Mouse (Mus musculus): ENCODE results near the gene Sh3d19.

Gene Sh3d19

DNA sequence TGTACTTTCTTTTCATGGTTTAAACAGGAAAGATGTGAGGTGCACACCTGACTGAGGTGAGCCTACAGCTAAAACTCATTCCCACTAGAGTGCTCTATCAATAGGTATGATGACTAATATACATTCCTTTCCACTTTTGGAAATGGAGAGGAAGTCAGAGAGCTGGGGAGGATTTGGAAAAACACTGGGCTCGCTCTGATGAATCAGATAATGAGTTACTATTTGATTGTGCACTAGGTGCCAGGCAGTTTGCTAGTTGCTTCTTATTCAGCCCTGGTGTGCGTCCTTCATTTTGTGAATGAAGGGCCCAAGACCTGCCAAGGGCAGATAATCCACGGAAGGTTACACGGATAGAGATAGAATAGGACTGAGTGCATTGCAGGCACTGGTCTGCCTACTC lies 9.1 kb downstream of the Sh3d19 start:
- no peak for DNase-seq (ENCODE audit: low read depth, low spot score)

DNA sequence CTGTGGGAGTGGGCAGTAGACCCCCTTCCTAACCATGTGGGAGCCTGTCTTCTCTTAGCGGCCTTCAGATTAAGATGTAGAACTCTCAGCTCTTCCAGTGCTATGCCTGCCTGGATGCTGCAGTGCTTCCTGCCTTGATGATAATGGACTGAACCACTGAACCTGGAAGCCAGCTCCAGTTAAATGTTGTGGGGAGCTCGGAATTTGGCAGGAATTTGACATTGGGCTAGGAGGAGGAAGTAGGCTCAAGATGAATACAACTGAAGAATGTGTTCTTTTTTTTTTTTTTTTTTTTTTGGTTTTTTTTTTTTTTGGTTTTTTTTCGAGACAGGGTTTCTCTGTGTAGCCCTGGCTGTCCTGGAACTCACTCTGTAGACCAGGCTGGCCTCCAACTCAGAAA lies 10.9 kb downstream of the Sh3d19 start:
- peak; percentile 82 for DNase-seq (ENCODE audit: low read depth, low spot score)

DNA sequence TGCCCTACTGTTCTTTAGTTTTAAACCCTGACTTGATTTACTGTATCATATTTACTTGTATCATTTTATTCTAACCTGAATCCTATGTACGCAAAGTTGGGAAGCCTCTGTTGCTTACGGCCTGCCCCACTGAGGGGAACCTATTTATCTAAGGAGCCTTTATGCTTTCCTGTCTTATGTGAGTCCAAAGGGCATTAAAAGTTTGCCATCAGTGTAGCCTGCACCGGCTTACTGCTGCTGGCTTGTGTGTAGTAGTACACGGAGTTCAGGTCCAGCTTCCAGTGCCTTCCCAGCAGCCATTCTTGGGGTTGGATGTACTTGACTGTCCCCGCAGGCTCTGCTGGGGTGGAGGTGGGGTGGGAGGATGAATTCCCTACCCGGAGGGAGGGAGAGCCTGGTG lies 13.6 kb downstream of the Sh3d19 start:
- no peak for DNase-seq (ENCODE audit: low read depth, low spot score)

DNA sequence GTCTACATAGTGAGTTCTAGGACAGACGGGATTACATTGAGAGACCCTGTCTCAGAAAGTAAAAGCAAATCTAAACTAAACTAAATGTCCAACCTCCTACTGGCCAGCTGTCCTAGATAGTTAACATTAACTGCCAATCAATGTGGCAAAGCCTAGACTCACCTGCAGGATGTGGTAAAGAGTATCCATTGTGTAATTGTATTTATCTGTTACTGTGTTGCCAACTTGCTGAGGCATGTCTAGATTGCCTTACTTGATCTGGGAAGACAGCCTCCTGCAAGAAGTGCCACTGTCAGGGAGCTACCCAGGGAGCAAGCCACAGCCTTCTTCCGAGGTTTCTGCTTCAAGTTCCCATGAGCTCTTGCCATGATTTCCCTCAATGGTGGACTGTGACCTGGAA lies 16.3 kb downstream of the Sh3d19 start:
- DNase-seq (ENCODE audit: low read depth, low spot score) = no peak

DNA sequence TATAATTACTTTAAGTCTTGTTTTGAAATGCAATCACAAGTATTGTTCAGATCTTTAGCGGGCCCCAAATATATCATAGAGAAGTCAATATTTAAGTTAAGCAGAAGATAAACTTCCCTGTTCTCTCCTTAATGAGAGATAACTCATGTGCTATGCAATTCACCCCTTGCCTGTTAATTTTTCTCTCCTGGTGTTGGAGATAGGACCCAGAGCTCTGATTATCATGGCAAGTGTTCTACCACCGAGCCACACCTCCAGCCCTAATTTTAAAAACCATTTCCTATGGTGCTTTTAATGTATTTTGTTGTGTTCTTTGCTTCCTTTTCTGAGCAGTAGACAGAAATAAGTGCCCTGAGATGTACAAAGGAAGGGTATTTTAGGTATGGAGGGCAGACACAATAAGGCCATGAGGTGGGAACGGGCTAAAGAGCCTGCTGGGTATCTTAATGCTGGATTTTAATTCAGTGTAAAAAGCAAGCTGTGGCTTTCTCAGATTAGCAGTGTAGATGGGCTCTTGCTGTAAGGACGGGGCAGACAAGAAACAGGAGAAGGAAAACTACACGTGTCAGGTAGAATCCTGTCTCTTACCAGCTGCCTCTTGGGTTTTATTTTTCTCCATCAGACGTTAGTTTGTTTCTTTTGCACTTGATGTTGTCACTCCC lies 20.4 kb downstream of the Sh3d19 start:
- no peak for DNase-seq (ENCODE audit: low read depth, low spot score)

DNA sequence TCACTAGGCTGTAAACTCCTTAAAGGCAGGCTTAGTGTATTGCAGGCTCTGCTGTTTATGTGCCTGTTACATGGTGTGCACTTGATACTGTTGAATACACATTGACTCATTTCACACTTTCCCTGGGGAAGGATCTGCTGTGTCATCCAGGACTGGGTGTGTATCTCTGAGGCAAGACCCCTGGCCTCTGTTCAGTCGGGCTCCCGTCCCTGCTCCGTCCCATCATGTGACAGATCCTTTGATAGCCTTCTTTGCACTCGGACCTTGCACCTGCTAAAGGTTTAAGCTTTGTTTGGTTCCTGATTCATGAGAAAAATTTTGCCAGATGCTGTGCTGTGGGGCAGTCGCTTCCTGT lies 20.9 kb downstream of the Sh3d19 start:
- peak; percentile 67 for DNase-seq (ENCODE audit: low read depth, low spot score)

DNA sequence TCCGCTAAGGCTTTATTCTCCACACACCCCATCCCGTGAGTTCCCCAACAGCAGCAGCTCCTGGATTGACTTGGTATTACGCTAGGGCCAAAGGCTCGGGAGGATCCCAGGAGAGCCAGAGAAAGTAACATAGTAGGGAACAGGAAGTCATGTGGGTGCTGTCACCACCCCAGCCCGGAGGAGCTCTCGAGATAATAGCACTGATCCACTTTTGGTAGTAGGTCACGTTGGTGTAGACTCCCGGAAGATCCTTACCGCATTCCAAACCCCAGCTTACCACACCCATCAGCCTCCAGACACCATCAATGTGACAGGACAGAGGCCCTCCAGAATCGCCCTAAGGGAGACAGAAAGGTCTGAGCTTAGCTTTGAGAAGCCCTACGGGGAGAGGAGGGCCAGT lies 22.8 kb downstream of the Sh3d19 start:
- DNase-seq (ENCODE audit: low read depth, low spot score) = peak; percentile 89

DNA sequence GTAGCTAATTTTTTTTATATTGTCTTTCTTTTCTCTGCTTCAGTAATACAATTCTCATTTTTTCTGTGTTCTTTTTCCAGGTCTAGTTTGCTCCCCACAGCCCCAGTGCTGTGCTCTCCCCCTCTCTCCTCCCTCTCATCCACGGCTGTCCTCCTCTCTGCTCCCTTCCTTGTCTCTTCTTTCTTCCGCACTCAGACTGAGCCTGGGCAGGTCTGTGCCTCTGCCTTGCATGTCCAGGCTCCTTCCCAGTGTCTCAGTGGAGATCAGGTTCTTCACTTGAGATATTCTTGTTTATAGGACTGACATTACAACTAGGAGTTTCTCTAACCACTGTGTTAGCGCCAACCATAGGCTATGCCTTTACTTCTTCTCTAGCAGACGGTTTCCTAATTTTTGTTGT lies 23.7 kb downstream of the Sh3d19 start:
- no peak for DNase-seq (ENCODE audit: low read depth, low spot score)

DNA sequence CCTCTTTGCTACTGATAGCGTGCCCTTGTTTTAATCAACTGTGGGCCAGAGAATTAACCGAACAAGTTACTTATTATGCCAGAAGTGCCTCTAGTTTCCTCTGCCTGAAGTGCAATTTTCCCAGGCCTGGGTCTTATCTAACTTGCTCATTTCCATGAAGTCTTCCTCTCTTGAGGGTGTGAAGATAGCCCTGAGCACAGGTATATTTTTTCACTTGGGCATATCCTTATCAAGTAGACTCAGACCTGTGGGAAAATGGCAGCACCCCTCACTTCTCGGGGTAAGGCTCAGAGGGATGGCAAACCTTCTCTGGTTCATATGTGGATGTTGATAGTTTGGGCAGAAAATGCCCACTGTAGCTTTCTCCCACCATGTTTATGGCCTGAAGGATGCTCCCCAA lies 30.4 kb downstream of the Sh3d19 start:
- DNase-seq (ENCODE audit: low read depth, low spot score) = no peak

DNA sequence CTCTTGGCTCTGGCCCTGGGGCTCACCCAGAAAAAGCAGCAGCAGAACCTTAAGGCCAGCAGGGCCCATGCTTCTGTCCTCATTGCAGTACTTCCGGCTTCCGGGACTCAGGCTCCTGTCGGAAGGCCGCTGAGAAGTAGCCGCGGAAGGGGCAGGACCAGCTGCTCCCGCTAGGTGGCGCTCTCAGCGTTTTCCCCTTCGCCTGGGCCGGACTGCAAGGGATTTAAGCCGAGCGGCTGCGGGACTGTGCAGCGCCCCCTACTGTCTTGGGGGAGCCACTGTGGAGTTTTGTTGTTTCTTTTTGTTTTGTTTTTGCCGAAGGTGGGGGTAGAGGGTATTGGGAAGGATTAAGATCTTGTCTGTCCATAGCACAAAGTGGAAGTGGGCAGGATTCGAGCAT lies 31.5 kb downstream of the Sh3d19 start, which contains the start of gene Prss48:
Prss48 (minus strand) TSS at position 69 of the 400 bp plus-strand sequence.
- DNase-seq (ENCODE audit: low read depth, low spot score) = peak; percentile 97

DNA sequence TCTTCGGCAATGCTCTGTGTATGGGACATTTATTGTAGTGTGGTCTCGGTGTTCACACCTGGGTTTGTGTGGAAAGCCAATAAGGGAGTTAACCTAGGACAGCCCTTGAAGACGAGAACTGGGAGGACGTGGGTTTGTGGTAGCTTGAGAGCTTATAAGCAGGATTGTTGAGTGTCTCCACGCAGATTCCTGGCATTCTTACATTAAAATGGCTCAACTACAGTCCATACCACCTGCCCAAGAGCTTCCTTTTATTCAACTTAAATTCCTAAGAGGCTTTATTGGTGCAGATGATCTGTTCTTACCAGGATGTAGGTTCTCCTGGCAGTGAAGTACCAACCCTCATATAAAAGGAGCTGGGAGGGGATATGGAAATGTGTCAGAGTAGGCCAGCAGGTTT lies 32.0 kb downstream of the Sh3d19 start:
- DNase-seq (ENCODE audit: low read depth, low spot score) = peak; percentile 92

DNA sequence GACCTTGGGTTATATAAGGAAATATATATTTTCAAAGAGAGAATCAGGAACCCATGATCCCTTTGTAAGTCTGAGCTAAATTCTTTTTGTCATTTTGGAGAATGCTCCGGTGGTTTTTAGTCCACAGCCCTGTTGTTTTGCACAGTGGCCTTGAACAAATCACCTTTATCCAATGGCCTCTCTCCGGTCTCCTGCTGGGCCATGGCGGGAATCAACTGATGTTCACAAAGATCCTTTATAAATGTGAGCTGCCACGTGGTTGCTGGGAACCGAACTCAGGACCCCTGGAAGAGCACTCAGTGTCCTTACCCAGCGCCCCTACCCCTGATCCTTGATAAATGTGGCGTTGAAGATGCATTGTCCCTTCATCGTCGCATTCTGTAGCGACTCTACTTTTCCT lies 33.8 kb downstream of the Sh3d19 start:
- DNase-seq (ENCODE audit: low read depth, low spot score) = peak; percentile 86

DNA sequence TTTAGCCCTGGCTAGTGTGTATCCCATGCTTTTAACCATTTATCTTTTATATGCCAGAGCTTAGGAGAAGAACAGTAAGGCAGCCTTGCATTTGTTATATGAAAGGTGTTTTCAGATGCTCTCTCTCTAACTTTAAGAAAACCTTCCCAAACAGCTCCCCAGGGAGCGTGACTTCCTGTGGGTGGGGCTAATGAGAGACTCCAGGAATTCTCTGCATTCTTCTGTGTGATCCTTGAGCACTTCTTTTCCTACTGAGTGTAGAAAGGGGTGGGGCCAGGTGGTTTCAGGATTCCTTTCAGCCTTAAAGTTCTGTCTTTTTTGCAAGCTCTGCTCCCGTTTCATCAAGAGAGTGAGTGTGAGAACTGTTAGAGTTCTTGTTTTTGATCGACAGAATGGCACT lies 39.7 kb downstream of the Sh3d19 start:
- peak; percentile 99 for DNase-seq (ENCODE audit: low read depth, low spot score)

DNA sequence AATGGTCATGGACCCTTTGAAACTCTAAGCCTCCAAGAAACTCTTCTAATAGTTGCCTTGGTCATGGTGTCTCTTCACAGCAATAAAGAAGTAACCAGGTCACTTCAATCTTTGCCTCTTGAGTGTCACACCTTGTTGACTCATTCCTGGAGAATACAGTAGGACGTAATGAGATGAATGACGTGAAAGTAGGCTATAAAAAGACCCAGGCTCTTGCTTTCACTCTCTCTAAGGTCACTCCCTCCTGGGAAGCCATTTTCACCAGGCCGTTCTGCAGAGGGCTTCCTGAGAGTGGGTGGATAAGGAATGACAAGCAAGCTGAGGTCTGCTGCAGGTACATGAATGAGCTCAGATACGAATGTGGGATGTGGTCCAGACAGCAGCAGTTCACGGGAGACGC lies 40.5 kb downstream of the Sh3d19 start:
- DNase-seq (ENCODE audit: low read depth, low spot score) = peak; percentile 73

DNA sequence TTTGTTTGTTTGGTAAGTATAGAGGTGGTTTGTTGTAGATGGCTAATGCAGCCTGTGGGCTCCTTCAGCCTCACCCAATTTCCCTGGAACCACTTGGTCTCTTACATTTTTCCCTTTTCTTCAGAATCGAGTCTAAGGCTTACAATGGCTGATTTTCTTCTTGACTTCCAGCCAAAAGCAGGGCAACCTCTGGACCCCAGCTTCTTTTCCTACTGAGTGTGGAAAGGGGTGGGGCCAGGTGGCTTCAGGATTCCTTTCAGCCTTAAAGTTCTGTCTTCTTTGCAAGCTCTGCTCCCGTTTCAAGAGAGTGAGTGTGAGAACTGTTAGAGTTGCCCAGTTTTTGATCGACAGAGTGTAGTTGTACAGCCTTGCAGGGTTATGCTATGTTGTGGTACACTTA lies 40.9 kb downstream of the Sh3d19 start:
- DNase-seq (ENCODE audit: low read depth, low spot score) = no peak

DNA sequence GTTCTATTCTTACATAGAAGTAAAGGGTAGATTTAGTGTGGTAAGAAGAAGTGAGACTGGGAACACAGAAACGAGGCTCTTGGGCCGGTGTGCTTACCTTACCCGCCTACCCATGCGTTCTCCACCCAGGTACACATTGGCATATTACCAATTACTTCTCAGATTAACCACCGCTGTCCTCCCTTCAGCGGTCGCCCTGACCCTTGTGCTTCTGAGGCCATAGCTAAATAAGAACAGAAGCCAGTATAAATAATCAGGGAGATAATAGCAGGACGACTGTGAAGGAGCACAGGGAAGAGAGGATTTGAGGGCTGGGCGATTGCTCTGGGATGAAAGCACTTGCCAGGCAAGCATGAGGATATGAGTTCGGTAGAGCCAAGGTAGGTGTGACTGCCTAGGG lies 42.9 kb downstream of the Sh3d19 start:
- DNase-seq (ENCODE audit: low read depth, low spot score) = no peak

DNA sequence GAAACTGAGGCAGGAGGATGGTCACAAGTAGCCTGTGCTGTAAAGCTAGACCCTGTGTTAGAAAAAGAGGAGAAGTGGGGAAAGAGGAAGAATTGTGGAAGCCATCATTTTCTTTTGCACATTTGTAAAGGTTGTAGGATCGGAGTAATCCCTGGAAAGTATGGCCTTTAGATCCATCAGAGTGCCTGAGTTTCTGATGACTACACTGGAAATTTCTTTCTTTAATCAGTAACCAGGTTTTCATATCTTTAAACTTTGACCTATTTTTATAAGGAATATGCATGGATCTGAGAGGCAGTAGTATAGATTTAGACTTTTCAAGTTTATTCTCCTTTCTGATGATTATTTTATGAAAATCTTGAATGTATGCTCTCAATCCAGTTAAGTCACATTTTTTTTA lies 46.1 kb downstream of the Sh3d19 start:
- DNase-seq (ENCODE audit: low read depth, low spot score) = no peak

DNA sequence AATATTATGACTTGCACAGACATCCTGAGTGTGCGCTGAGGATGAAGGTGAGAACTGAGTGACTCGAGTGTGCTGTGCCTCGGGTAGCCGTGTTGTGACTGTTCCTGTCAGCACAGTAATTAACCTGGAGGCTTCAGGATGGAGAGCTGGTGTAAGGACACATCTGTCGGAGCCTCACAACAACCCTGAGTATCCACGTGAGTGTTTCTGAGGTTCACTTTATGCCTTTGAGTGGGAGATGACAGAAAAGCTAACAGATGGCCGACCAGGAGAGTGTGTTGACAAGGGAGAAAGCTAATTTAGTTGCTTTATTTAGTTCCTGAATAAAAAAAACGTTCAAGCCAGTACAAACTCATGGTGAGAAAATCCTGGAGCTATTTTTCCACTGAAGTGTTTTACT lies 46.6 kb downstream of the Sh3d19 start:
- DNase-seq (ENCODE audit: low read depth, low spot score) = no peak

DNA sequence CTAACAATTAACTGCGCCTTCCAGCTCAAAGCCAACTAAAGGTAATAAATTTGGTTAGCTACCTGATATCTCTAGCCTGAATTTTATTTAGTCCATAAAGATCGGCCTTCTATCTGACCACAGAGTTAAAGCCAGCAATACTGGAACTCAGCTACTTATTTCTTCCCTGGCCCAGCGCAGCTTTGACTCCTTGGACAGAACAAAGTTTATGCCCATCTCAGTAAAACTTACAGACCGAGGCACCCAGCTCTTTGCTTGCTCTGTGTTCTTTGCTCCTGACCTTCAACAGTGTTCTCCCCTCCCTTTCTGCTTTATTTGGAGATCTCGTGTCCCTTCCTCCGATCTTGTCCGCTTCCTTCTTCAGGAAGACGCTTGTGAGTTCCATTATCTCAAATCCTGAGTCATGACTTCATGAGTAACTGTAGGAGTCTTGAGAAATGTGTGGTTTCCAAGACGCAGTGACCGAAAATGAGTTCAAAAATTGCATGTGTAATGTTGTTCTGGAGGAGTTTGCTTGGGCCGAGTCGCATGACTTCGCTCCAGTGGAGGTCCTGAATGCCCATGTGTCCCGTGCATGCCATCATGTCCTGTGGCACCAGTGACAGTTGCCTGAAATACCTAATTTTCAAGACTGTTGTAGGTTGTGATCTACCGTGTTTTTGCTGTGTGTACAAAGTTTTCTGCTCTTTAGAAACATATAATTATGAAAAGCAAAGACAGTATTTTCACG lies 50.2 kb downstream of the Sh3d19 start:
- no peak for DNase-seq (ENCODE audit: low read depth, low spot score)

DNA sequence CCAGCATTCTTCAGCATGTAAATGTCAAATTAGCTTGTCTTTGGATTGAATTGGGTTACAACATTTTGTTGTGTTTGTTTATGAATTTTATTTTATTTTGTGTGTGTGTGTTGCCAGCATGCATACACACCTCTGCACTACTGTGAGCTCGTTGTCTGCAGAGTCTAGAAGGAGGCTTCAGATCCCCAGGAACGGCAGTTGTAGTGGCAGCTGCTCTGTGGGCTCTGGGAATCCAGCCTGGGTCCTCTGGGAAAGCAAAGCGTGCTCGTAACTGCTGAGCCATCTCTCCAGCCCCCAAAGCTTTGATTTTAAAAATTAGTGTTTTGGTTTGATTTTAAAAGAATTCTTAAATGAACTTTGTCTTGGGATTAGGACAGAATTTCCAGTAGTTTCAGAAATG lies 50.7 kb downstream of the Sh3d19 start:
- DNase-seq (ENCODE audit: low read depth, low spot score) = no peak

DNA sequence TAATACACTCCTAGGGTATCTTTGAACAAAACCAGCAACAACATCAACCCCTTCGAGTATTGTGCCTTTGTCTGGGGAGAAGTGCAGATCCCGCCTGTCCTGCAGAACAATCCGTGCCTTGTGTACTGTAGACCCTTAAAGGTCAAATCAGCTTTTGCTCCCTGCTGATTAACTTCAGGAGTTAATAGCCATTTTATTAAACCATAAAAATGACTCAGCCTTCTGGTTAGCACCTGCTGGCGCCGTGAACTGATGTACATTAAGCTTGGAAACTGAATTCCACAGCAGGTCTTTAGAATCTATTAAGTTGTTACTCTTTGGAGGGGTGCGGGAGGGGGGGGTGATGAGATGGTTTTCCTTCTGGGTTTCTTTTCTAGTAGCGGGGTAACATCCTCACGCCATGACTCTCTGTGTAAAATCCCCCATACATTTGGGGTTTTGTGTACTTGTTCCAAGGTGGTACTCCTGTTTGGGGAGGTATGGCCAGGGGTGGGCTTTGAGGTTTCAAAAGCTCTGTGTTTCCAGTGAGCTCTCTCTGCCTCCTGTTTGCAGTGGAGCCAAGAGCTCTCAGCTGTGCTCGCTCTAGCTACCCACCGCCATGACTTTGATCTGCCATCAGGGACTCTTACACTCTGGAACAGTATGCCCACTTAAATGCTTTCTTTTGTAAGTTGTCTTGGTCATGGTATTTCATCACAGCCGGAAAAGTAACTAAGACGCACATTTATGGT lies 53.3 kb downstream of the Sh3d19 start:
- DNase-seq (ENCODE audit: low read depth, low spot score) = no peak

DNA sequence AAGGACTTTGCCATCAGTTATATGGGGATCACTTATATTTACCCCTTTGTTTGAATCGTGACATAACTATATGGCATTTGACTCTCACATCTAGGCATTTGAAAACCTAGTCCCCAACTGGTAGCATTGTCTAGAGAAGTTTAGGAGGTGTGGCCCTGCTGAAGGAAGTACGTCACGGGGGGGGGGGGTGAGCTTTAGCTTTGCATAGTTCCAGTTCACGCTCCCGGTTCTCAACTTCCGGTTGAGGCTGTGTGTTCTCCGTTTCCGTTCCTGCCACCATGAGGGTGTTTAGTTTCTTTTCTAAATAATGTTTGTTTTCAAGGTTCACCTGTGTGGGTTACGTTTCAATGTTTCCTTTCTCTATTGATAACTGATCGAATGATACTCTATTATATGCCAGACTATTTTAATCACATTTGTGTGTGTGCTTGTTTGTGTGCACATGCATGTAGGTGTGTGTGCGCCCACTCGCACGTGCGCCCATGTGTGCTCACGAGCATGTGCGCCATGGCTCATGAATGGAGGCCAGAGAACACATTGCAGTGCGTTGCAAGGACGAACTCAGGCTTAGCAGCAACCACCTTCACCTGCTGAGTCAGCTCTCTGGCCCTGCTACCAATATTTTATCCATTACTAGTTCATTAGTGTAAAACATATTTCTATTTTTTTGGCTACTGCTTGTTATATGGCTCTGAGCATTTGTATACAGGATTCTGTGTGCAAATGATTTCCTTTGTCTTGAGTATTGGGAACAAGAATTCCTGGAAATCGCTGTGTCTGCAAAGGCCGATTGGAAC lies 54.6 kb downstream of the Sh3d19 start:
- peak; percentile 96 for DNase-seq (ENCODE audit: low read depth, low spot score)

Data from R1 (cell line).